Comparison of ENCODE assay signal across 10 mouse cellular contexts in genomic region chr17:12759646-12760074, GRCm38 (mm10). TPM values are rescaled to one million over a fixed set of nuclear protein-coding genes. Genes with fewer than 3 reads are reported as not detected.
A peak's percentile ranks its signal among the peaks of the same experiment; 100 is the strongest.
DNase-seq lines count a peak whose midpoint lies in the region; ATAC-seq and TF ChIP-seq lines count a peak whose summit lies in the region.
"Had no signal": no experiment of that assay in that cellular context is flagged by ENCODE, and none has a peak within 500 bp of the region (broad histone marks: within the 10 kb centered on the region; RNA-seq: fewer than 3 reads in every experiment).

No protein-coding gene starts in this region.

- WGBS in lung, embryonic 16.5 days = 41% methylated on average over 8 of the region's 8 CpGs
- 45% methylated on average over 8 of the region's 8 CpGs for WGBS in lung, adult 2 months
- 29% methylated on average over 8 of the region's 8 CpGs for WGBS in small intestine, adult 2 months

- peak; percentile 45 for ATAC-seq in lung, embryonic 16.5 days (ENCODE audit: low read depth)

- peaks cover 70% of the 10 kb centered on the region for H3K4me1 ChIP-seq in lung, embryonic 16.5 days (replicated peaks; ENCODE audit: control insufficient read depth, insufficient read depth, low read length)
- peaks cover 31% of the 10 kb centered on the region for H3K4me1 ChIP-seq in lung, adult 2 months (ENCODE audit: control insufficient read depth, insufficient read depth, low read length)
- peaks cover 23% of the 10 kb centered on the region for H3K4me1 ChIP-seq in small intestine, adult 2 months (ENCODE audit: control insufficient read depth, insufficient read depth, insufficient read length, low read length)

- no peak for DNase-seq in lung, adult 2 months
- peak; percentile 75 for DNase-seq in gastrocnemius, postnatal 14 days
- DNase-seq in heart, postnatal 4 days = peak; percentile 75
- DNase-seq in T-cell, adult 2 months (ENCODE audit: low spot score) = no peak
- DNase-seq in layer of hippocampus, adult 8-10 months (ENCODE audit: low spot score in 2 of 2) = no peak
- no peak for DNase-seq in urinary bladder, adult 2 months (ENCODE audit: low spot score)

- 0 out of 2 replicates have a peak overlapping the region, but pooled peaks have one; percentile 6 for H3K4me2 ChIP-seq in lung, embryonic 16.5 days (ENCODE audit: low read depth, low read length)
- H3K4me2 ChIP-seq: liver, embryonic 11.5 days had no signal

- no peaks in the 10 kb centered on the region for H3K27me3 ChIP-seq in lung, embryonic 16.5 days (ENCODE audit: control insufficient read depth, insufficient read depth, low read depth, low read length)
- H3K27me3 ChIP-seq in small intestine, adult 2 months (ENCODE audit: control insufficient read depth, insufficient read depth, low read length) = no peaks in the 10 kb centered on the region

- intact Hi-C loops in gastrocnemius, postnatal 14 days (cut with DNase I; ENCODE audit: low total_unique reads) = no loop called here

- no peak overlapping the region for H3K4me3 ChIP-seq in lung, embryonic 16.5 days (ENCODE audit: low read length)
- no peak overlapping the region for H3K4me3 ChIP-seq in lung, adult 2 months (replicated peaks; ENCODE audit: extremely low read depth, low read depth, low read length)
- H3K4me3 ChIP-seq in small intestine, adult 2 months (ENCODE audit: low read depth, low read length) = no peak overlapping the region
- H3K4me3 ChIP-seq: erythroblast, embryonic 14.5 days had no signal

- H3K27ac ChIP-seq in lung, embryonic 16.5 days (ENCODE audit: low read length) = peak overlapping the region; percentile 67
- peak overlapping the region; percentile 8; the same call in 1 of the 2 replicates for H3K27ac ChIP-seq in small intestine, adult 2 months (ENCODE audit: insufficient read depth, low read depth, low read length)

- TF ChIP-seq CTCF in lung, adult 2 months (IDR thresholded peaks at IDR 0.05; ENCODE audit: insufficient read depth, low read length) = no peak
- TF ChIP-seq CTCF in small intestine, adult 2 months (IDR thresholded peaks at IDR 0.05; ENCODE audit: extremely low read depth, insufficient read length, insufficient replicate concordance, low read depth, low read length) = no peak

- TF ChIP-seq POLR2A in lung, adult 2 months (IDR thresholded peaks at IDR 0.05; ENCODE audit: borderline replicate concordance, extremely low read depth, low read depth, low read length) = no peak
- TF ChIP-seq POLR2A in small intestine, adult 2 months (IDR thresholded peaks at IDR 0.05; ENCODE audit: low read depth, low read length) = no peak

- H3K9me3 ChIP-seq in lung, embryonic 16.5 days (ENCODE audit: control insufficient read depth, low read length) = no peaks in the 10 kb centered on the region

- H3K36me3 ChIP-seq in lung, embryonic 16.5 days (ENCODE audit: control insufficient read depth, insufficient read depth, low read length) = peaks cover 6% of the 10 kb centered on the region
- no peaks in the 10 kb centered on the region for H3K36me3 ChIP-seq in small intestine, adult 2 months (ENCODE audit: control insufficient read depth, insufficient read depth, low read length)

- no peak overlapping the region for H3K9ac ChIP-seq in lung, embryonic 16.5 days (ENCODE audit: low read length)

RNA-seq across cellular contexts. Expression of gene Igf2r, which starts 9.8 kb away (rescaled TPM):
- polyA plus RNA-seq in lung, embryonic 16.5 days (2015; fragmentation: Nextera tagmentation; extraction: Ambion mirVana) = 59.0 and 64.4 TPM in 2 replicates
- polyA plus RNA-seq in lung, adult 2 months (2012; rRNA removed) = 26.8 and 27.5 TPM in 2 replicates
- 10 to 100 TPM; 64.3 to 72.6 TPM for total RNA-seq in gastrocnemius, postnatal 14 days (2021)
- 100 to 1,000 TPM; 318 TPM for total RNA-seq in heart, postnatal 4 days (2021)
- polyA plus RNA-seq in small intestine, adult 2 months (2012; rRNA removed) = 8.3 and 19.7 TPM in 2 replicates
- 10 to 100 TPM; 26.5 to 31.7 (median 27.7) TPM for total RNA-seq in layer of hippocampus, adult 8-10 months (2022)
- polyA plus RNA-seq in urinary bladder, adult 2 months (2012; rRNA removed) = 35.4 and 51.7 TPM in 2 replicates

Comparison
In these comparisons a context has a peak if more than half of its experiments do, and no peak if none do; other contexts are left out.
1. DNase-seq: peak in gastrocnemius, postnatal 14 days (single experiment) and heart, postnatal 4 days (single experiment); none in lung, adult 2 months (single experiment), T-cell, adult 2 months (single experiment), layer of hippocampus, adult 8-10 months (0 of 2) and urinary bladder, adult 2 months (single experiment).